Mouse (Mus musculus): ENCODE measurements at regions not wholly inside any gene's neighbourhood (a gene's known extent, or its start where the extent isn't known, plus 50 kb on each side); places are given as distances from the start of the nearest gene placed in this dataset.

- Histone ChIP-seq H3K27me3 (replicated peaks) (peaks cover 6% of the 10 kb centered on the region), H3K4me1 (no peaks in the 10 kb centered on the region), H3K9me3 (peaks cover 11% of the 10 kb centered on the region), H3K36me3 (replicated peaks; ENCODE audit: low read length) (no peaks in the 10 kb centered on the region), H3K4me3 (replicated peaks) (no peak overlapping the region)
- TF ChIP-seq GATA1 (IDR thresholded peaks at IDR 0.05; ENCODE audit: borderline replicate concordance, low read length): no peak
- TF ChIP-seq FLI1 (IDR thresholded peaks at IDR 0.05; ENCODE audit: low read length): no peak
These were observed 51.1 kb upstream of the Bcl6 start for GRCm38 (mm10) chr16:24039765-24040164.
